Mouse (Mus musculus) embryonic fibroblast, embryonic 13.5 days (primary cell): ENCODE measurements around the gene Zxdc.

Experiments used
- CTCF ChIP-seq: IDR thresholded peaks from 2 replicates; pipeline ENCODE4 v1.5.1; 2011; ENCODE audit warnings: mild to moderate bottlenecking, control low read depth, low read length, moderate library complexity, borderline replicate concordance; ENCODE audit not compliant: insufficient read depth
- POLR2A ChIP-seq: IDR thresholded peaks from 2 replicates; pipeline ENCODE4 v1.6.1; 2011; ENCODE audit warnings: low read depth, mild to moderate bottlenecking, control low read depth, low read length, moderate library complexity

DNA sequence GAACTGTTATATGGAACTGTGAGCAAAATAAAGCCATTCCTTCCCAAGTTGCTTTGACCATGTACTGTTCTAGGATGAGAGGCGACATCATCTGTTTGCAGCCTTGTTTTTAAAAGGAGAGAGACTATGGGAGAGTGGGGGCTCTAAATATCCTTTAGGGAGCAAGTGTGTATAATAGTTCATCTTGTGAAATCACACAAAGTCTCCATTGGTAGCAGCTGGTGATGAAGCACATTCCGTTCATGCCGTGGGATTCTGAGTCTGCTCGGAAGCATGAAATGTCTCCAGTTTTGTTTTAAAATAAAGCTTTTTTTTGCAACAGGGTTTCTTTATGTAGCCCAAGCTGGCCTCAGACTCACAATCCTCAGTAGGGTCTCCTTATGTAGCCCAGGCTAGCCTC is 56.7 kb downstream of the Zxdc start:
- no peak for TF ChIP-seq CTCF
- no peak for TF ChIP-seq POLR2A
